Mouse (Mus musculus): ENCODE results near the gene Pik3cd.
"Not testable (repeated sequence)": the region's sequence is repeated elsewhere in the genome, so short reads cannot be mapped to it uniquely, and the experiment has no call there.

Pik3cd gene

DNA sequence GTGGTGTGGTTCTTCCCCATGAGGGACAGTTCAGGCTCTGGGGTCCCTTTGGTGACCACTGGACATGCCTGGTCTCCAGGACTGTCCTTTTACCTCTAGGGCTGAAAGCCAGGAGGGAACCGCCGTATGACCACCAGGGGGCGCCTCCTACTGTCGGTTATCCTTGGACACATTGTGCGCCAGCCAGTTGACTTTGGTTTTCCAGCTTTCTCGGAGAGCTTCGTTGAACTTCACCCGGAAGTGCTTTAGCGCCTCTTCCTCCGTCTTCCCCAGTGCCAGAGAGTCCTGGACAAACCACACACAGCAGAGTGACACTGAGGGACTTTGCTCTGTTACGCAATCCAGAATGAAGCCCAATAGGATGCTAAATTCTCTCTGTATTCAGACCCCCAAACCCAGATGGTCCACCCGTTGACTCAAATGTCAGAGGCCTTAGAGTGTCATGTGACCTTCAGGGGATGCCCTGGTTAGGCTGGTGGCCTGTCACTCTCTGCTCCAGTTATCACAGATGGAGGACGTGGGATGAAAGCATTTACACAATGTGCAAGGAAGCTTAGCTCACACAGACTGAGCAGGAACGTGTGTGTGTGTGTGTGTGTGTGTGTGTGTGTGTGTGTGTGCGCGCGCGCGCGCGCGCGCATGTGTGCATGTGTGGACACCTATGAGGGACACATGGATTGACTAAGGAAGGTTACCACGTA is 51.7 kb downstream of the Pik3cd start:
- DNase-seq (ENCODE audit: low spot score): peak; percentile 80

DNA sequence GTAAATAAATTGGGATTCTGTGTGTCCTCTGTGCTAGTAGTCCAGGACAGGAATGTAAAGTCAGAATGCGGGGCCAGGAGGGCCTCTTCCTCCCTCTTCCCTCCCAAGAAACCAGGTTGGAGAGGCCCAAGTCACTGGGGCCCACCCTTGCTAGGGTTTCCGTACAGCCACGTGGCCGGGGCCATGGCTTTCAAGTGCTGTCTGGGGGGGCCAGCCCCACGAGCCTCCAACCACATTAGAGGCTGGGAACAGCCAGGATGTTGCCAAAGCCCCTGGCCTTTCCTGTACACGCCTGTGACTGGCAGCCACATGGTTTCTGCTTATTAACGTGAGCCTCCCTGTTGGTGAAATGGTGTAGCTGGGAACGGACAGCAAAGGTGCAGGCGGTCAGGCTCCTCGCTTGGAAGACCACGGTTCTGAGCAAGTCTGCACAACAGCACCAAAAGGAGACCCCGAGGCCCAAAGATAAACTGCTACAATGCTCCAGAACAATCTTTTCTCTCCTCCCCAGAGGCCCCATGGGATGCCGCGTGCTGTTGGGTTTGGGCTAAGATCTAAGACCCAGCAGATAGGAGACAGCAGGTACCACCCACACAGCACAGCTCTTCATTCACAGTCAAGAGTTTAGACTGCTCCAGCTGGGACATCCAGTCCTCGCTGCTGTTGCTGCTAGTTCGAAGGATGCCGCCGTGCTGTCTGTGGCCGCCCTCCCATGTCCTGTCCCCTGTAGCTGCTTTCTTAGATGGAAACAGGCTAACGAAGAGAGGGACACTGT is 54.2 kb downstream of the Pik3cd start:
- peak; percentile 71 for DNase-seq (ENCODE audit: low spot score)

DNA sequence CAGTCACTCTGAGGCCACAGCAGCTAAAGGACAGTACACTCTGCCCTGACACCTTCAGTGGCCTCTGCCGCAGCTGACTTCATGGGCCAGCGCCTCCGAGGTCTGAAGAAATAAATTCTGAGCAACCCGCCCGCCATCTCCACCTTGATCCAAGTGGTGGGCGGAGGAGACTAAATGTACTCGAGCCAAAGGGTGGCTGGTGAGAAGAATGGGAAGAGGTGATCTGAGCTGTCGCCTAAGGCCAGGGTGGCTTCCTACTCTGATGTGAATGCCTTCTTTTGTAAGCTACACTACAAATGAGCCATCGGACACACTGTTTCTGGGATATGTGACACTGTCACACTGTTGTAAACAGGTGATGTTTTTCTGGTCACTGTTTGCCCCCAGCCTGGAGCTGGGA is 56.6 kb downstream of the Pik3cd start:
- no peak for DNase-seq (ENCODE audit: low spot score)

DNA sequence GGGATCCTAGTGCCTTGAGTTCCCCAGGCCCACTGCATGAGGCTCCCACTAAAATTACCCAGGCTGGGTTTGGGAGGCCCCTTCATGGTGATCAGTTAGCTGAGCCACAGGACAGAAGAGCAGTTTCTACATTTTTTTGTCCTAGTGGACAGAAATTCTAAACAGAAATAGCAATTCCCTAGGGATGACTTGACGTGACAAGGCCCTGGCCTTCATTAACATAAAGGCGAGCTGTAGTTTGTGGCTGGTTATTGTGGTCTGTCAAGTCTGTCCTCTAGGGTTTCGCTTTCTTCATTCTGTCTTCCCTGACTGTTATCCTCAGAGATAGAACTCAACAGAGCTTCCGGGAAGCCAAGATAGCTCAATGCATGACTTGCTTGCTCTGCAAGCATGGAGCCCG is 60.4 kb downstream of the Pik3cd start:
- DNase-seq (ENCODE audit: low spot score): no peak

DNA sequence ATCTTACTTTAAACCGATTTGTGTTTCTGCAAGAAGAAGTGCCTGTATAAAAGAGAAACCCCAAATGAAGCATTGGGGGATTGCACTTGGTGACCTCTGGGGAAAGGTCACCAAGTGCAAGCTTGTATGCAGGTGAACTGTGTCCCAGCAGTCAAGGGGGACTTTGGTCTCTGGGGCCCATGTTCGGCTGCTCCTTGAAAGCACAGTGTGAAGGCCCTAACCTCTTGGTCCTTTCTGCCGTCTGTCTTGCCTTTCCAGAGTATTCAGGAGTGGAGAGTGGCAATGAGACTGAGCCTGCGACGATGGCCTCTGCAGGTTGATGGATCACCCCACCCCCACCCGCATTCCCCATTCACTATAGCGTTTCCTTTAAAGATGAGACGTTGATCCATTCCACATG is 61.0 kb downstream of the Pik3cd start:
- DNase-seq (ENCODE audit: low spot score): no peak

DNA sequence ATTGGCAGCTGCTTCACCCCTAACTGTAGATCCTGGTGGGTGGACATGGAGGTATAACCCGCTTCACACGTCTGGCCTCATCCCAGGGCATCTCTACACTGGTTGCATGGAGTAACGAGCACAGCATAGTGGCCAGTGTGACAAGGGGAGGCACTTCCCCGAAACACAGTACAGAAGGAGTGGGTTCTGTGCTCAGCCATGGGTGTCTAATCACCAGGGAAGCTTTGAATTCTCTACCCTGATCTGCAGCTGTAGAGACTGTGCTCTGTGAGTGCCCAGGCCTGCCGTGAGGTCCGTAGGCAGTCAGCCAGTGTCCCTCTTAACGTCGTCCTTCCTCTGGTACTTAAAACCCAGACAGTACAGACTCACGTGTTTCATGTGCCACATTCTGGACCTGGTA is 61.5 kb downstream of the Pik3cd start:
- DNase-seq (ENCODE audit: low spot score): no peak

DNA sequence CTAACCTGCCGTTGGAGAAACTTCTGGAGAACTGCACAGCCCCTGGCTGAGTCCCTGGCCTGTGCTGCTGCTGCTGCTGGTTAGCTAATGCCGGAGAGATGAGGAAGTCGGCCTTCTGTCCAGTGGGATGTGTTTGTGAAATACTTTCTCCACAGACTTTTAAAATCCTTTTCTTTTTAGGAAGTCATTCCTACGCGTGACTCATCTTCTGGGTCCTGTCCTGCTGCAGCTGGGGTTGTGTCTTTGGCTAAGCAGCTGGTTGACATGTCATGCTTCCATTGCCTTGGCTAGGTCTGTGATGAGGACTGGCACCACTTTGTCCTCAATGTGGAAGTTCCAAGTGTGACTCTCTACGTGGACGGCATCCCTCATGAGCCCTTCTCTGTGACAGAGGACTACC is 64.4 kb downstream of the Pik3cd start:
- DNase-seq (ENCODE audit: low spot score): no peak

DNA sequence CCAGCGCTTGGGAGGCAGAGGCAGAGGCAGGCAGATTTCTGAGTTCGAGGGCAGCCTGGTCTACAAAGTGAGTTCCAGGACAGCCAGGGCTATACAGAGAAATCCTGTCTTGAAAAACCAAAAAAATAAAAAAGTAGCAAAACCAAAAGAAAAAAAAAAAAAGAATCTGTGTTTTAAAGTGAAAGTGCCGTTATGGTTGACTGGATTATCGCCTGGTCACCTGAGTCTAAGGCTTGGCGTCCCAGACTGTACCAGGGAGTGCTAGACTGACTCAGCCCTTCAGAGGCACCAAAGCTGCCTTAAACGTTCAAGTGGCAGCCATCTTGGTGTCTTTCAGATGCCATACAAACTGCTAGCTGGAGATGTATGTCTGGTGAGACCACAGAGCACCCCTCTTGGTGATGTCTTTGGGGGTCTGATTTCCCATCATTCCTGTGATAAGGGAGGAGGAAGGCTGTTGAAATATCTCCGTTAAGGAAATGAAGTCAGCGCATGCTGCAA is 66.4 kb downstream of the Pik3cd start:
- no peak for DNase-seq (ENCODE audit: low spot score)

DNA sequence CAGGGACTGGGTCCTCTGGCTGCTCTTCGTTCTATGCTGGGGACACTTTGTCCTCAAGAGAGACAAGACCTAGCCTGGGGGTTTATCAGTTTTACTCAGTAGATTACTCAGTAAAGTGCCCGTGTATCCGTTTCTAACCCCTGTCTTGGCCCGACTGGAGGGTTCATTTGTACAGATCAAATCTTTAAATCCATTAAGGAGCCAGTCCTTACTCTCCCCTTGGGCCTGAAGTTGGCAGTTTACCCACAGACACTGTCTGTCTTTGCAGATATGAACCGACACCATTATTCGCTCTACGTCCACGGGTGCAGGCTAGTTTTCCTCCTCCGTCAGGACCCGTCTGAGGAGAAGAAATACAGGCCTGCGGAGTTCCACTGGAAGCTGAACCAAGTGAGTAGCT is 67.4 kb downstream of the Pik3cd start:
- no peak for DNase-seq (ENCODE audit: low spot score)

DNA sequence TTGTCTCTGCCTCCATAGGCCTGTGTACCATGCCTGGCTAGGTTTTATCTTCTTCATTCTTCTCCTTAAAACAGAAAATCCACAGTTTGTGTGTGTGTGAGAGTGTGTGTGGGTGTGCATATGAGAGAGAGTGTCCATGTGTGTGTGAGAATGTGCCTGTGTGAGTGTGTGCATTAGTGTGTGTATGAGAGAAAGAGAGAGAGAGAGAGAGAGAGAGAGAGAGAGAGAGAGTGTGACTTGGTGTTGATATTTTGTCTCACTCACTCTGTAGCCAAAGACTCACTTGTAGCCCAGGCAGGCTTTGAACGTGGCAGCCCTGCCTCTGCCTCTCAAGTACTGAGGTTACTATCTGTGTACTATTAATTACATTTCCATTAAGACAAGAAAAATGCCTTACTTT is 68.2 kb downstream of the Pik3cd start:
- DNase-seq (ENCODE audit: low spot score): no peak

DNA sequence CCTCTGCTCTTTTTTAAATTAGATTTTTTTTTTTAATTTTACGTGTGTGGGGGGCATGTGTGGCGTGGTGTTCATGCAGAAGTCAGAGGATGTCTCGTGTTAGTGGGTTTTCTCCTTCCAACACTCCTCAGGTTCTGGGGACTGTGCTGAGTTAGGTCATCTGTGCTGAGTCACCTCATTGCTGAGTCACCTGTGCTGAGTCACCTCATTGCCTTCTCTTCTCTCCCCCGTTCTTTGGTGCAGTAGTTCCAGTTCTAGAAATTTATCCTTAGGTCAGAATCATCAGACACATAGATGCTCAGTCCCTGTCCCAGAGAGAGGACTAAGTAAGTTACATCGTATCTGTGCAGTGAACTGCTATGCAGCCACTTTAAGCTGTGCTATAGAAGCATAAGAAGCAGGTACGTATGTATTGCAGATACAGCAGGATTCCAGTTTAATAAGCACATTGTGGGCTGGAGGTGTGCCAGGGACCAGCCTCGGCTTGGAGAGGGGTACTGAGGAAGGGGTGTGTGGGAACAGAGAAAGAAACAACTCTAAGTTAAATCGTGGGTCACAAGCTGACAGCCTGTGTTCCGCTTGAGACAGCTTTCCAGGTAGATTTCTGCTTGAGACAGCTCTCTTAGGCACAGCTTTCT is 69.6 kb downstream of the Pik3cd start:
- DNase-seq (ENCODE audit: low spot score): no peak

DNA sequence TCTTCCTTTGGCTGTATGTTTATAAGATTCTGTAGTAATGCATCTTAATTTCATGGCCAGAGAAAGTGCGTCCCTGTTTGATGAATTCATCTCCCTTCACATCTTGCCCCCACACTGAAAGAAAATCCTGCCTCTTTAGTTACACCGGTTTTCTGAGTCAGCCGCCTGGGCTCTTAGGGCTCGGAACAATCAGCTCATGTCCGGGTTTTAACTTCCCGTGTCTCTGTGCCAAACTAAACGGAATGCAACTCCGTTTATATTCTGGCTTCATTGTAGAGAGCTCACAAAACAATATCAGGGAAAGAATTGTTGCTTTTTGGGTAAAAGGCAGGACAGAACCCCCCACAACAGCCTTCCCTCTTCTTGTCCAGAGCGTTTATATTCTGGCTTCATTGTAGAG is 73.6 kb downstream of the Pik3cd start:
- no peak for DNase-seq (ENCODE audit: low spot score)

DNA sequence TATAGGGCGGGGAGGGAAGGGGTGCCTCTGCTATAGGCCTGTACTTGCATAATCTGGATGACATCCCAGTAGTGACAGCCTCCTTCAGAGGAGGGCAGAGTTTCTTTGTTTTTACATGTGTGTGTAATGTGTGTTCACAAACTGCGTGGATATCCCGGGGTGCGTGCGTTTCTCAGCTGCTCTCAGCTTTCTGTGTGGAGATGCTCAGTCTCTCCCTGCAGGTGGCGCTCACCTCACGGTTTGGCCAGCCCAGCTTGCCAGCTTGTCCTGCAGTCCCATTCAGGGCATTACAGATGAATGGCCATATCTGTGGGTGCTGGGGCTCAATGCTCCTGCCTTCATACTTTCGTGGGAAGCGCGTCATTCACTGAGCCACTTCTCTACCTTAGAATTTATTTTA is 74.0 kb downstream of the Pik3cd start:
- DNase-seq (ENCODE audit: low spot score): no peak

DNA sequence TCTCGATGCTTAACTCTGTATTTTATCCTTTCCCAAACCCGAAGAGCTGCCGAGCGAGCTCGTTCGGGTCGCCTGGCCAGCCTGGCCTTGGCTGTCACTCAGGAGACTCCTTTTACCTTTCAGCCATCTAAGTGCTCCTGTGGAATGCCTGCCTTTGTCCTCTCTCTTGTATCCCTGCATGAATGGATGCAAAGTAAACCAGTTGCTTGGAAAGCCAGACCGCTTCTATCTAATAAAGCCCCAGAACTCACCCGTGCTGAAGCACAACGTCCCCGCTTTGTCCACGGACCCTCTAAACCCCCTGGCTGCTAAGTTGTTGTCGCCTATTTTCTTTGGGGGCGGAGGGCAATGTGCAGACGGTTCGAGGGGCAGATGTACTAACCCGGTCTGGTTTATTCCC is 75.6 kb downstream of the Pik3cd start:
- no peak for DNase-seq (ENCODE audit: low spot score)

DNA sequence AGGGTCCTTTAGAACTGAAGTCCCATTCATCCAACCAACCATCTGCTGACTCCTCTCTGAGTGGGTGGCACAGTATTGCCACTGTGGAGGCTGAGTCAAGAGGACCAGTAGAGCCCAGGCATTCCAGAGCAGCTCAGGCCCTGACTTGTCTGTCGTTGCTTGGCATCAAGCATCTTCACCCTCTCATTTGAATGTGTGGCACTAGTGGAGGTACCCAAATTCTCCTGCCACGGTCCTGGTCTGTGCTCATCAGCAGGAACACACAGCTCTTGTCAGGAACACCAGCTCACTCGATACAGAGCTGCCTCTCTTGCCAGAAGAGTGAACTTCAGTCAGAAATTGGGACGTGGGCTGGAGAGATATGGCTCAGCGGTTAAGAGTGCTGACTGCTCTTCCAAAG is 78.7 kb downstream of the Pik3cd start:
- no peak for DNase-seq (ENCODE audit: low spot score)

DNA sequence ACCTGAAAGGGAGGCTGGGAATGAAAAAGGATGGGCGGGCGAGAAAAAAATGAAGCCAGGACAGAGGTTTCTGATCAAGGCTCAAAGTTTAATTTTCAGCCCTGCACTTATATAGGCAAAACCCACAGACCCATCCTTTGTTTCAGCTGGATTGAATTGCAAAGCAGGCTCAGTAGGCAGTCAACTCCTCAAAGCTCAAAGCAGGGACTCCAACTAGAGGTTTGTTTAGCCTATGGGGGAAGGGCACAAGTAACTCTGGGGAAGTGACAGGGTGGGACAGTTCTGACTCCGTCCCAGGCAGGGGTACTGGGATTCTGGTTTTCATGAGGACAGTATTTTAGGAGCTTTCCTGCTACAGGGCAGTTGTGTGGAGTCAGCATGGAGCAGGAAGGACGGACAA is 81.1 kb downstream of the Pik3cd start:
- no peak for DNase-seq (ENCODE audit: low spot score)

DNA sequence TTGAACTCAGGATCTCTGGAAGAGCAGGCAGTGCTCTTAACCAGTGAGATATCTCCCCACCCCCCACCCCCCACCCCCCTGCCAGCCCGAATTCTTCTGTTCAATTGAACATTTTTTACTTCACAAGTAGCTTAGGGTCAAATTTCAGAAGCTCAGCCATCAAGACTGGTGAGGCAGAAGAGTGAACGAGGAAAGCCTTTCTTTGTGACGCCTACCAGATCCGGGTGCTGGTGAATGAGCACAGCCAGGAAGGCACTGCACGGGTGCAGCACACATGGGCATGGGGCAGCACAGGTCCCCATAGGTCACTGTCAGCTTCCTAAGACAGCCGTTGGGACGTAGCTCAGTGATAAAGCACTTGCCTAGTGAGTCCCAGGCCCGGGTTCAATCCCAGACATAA is 82.4 kb downstream of the Pik3cd start:
- no peak for DNase-seq (ENCODE audit: low spot score)

DNA sequence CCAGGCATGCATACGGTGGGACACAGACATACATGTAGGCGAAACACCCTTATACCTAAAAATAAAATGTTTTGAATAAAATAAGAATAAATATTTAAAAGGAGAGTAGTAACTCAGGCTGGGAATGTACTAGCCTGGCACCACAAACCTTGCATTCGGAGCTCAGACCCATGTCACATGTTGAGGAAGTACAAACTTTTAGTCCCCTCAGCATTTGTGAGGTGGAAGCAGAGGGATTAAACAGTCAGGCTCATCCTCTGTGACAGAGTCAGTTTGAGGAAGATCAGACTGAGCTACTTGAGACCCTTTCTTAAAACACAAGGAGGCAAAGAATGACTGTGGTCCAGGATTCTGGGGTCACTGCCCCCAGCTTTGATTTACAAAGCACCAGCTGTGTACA is 85.4 kb downstream of the Pik3cd start:
- DNase-seq (ENCODE audit: low spot score): not testable (repeated sequence)

DNA sequence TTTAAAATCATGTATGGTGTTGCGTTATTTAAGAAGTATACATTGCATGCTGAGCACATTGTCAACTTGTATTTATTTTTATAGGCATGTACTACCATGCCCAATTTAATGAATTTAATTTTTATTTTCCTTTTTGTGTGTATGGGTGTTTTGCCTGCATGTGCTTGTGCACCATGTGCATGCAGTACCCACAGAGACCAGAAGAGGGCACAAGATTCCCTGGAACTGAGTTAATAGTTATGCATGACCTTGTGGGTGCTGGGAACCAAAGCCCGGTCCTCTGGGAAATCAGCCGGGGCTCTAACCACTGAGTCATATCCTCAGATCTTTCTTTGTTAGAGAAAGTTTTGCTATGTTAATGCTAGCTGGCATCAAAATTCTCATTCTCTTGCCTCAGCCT is 87.5 kb downstream of the Pik3cd start:
- no peak for DNase-seq (ENCODE audit: low spot score)

DNA sequence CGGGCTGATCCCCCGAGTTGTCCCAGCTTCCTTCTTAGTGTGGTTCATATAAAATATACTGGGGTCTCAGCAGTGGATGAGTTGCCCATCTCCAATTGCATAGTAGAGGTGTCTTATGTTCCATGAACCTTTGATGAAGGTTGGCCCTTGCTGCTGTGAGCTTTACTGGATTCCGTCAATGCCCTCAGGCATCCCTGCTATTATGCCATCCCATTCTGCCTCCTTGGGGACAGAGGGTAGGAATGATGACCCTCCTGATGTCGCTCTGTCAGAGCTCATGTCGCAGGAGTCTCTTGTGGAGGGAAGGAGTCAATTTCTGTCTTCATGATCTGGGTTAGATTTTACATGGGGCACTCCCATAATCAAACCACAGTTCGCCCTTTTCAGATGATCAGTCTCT is 88.9 kb downstream of the Pik3cd start:
- not testable (repeated sequence) for DNase-seq (ENCODE audit: low spot score)

DNA sequence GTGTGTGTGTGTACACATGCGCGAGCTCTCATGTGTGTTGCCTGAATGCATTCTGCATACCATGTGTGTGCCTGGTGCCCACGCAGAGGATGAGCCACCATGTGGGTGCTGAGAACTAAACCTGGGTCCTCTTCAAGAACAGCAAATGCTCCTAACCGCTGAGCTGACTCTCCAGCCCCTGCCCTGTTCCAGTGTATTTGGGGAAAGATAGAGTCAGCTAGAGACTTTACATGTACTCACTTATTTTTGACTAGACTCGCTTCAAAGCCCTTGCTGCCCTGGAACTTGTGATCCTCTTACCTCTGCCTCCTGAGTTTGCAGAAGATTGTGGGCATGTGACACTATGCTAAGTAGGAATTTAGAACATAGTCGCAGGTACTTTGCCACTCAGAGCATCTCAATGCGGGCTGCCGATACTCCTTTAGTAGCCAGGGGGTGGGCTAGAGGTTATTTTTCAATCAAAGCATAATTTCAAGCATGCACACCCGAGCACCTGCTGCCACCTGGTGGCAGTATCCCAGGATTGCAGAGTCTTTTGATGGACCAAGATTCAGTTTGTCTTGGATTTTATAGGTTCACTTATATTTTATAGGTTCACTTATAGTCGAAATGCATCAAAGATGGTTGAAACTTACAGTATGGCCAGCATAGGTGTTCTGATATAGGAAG is 90.9 kb downstream of the Pik3cd start:
- DNase-seq (ENCODE audit: low spot score): peak; percentile 71

DNA sequence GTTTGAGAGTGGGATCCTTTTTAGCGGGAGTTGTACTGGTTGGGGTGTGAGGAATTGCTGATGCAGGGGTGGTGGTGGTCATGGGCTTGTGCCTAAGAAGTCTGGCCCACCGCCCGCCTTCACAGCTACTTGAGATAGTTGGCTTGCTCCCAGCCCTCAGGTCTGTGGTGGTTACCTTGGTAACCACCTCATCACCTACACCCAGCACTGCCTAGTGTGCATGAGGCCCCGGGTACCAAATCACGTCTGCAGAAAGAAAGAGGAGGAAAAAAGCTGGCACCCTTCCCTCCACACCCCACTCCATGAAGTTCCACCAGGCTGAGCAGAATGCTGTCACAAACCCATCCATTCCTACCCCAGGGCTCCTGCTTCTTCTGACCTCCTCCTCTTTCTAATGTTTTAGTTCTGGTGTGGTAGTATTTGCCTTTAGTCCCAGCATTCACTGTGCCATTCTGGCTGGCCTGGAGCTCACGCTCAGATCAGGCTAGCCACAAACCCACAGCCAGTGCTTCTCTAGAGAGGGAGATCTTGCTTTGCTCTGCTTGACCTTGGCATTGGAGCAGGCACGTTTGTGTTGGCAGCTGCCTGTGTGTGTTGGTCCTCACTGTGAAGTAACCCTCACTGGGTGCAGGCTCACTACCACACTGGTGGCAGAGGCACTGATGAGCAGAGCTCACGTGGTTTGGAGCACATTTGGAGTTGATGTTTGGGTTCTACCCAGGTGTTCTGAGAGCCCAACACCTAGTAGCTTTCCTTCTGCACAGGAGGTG is 92.9 kb downstream of the Pik3cd start:
- DNase-seq (ENCODE audit: low spot score): no peak
